Mouse (Mus musculus) liver, embryonic 15.5 days (tissue): ENCODE results near the gene Prr5. TPM values are rescaled to one million over a fixed set of nuclear protein-coding genes. Genes with fewer than 3 reads are reported as not detected.
A peak's percentile ranks its signal among the peaks of the same experiment; 100 is the strongest.

Experiments
- ATAC-seq: fragments of 200-750 bp; cut with Nextera tagmentation; 2 replicates; pipeline ENCODE4 v1.8.0; 2017; ENCODE audit warnings: moderate number of reproducible peaks, mild to moderate bottlenecking, moderate library complexity; ENCODE audit not compliant: insufficient read depth
- H3K27ac ChIP-seq: fragments of 300-500 bp; sonication (generic); replicated peaks from 2 replicates; pipeline ENCODE4 v1.5.1; 2015; ENCODE audit warnings: mild to moderate bottlenecking, inconsistent platforms
- H3K27me3 ChIP-seq: fragments of 300-500 bp; sonication (generic); 2 replicates; pipeline ENCODE4 v1.6.1; 2015; ENCODE audit warnings: mild to moderate bottlenecking, inconsistent platforms
- H3K36me3 ChIP-seq: fragments of 300-500 bp; sonication (generic); replicated peaks from 2 replicates; pipeline ENCODE4 v1.6.1; 2015; ENCODE audit warnings: moderate library complexity, mild to moderate bottlenecking, inconsistent platforms
- H3K4me1 ChIP-seq: fragments of 300-500 bp; sonication (generic); replicated peaks from 2 replicates; pipeline ENCODE4 v1.6.1; 2015; ENCODE audit warnings: inconsistent platforms
- H3K4me2 ChIP-seq: fragments of 300-500 bp; sonication (generic); 2 replicates; pipeline ENCODE4 v1.6.1; 2015; ENCODE audit warnings: moderate library complexity, mild to moderate bottlenecking, inconsistent platforms
- H3K4me3 ChIP-seq: fragments of 300-500 bp; sonication (generic); replicated peaks from 2 replicates; pipeline ENCODE4 v1.5.1; 2015; ENCODE audit warnings: mild to moderate bottlenecking, inconsistent platforms
- H3K9ac ChIP-seq: fragments of 300-500 bp; sonication (generic); 2 replicates; pipeline ENCODE4 v1.6.1; 2015; ENCODE audit warnings: moderate library complexity, mild to moderate bottlenecking, inconsistent platforms
- H3K9me3 ChIP-seq: fragments of 300-500 bp; sonication (generic); replicated peaks from 2 replicates; pipeline ENCODE4 v1.6.1; 2016; ENCODE audit warnings: inconsistent platforms
- WGBS: fragments of 180-500 bp; shearing (Covaris S2); methylation state at CpG from one replicate; pipeline ENCODE4 v1.1.7; 2015; ENCODE audit warnings: mixed read lengths; ENCODE audit not compliant: insufficient replicate concordance; 5-methylcytosine and 5-hydroxymethylcytosine counted together
- polyA plus RNA-seq: library from polyadenylated mRNA; unstranded; fragments of >200 nt; fragmentation: Nextera tagmentation; extraction: Ambion mirVana; gene quantifications from 2 replicates; pipeline ENCODE4 v1.2.1, GENCODE M21; 2015

The Prr5 gene
- polyA plus RNA-seq, 1 experiment from 2014 or later: 5.1 TPM

DNA sequence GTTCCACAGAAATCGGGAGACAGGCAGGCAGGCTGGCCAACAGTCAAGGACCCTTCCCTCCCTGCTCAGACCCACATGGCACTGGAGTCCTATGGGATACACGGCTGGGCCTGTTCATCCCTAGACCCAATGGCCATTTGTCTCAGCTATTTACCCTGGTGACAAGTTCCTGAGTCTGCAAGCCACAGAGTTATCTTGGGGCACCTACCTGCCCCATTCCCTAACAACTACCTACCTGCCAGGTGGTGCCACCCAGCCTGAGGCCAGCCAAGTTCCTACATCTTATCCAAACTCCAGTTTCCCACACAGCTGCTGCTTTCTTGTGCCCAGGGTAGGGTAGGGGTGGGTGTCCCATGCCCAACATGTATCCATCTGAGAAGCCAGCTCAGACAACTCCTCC lies 28.8 kb downstream of the Prr5 start:
- ATAC-seq: no peak
- Histone ChIP-seq H3K9me3 (no peaks in the 10 kb centered on the region), H3K4me3 (no peak overlapping the region), H3K27ac (no peak overlapping the region), H3K4me2 (no peak overlapping the region), H3K27me3 (no peaks in the 10 kb centered on the region), H3K4me1 (no peaks in the 10 kb centered on the region), H3K36me3 (peaks cover 10% of the 10 kb centered on the region), H3K9ac (no peak overlapping the region)
- WGBS: 59% methylated on average over 2 of the region's 2 CpGs

DNA sequence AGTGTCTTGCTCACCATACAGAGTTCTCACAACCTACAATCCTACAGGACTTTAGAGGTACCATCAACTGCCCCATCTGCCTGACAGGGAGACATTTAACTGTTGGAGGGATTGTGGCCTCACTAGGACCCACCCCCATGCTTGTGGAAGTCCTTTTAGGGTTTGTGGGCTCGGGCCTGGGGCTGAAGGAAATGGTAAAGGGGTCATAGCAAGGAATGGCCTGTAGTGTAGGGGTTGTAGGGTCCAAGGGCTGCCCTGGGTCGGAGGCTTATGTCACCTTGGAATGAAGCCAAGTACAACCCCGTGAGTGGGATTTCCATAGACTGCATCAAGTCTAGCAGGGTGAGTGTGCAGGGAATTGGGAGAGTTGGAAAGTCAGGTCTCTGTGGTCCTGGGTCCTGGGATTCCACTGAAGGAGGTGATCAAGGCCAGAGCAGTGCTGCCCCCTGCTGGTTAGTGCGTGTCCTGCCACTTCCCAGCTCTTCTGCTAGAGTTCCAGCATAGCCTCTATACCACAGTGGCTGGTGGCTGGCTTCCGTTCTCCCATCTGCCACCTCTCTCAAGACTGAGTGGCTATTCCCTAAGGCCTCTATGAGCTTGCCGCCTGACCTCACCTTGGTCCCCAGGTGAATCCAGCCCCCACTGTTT lies 30.9 kb downstream of the Prr5 start:
- H3K4me1 ChIP-seq: no peaks in the 10 kb centered on the region
- no peak overlapping the region for H3K27ac ChIP-seq
- no peak overlapping the region for H3K9ac ChIP-seq
- no peaks in the 10 kb centered on the region for H3K9me3 ChIP-seq
- 32% methylated on average over 6 of the region's 6 CpGs for WGBS
- no peaks in the 10 kb centered on the region for H3K27me3 ChIP-seq
- no peaks in the 10 kb centered on the region; the same call in 1 of the 2 replicates for H3K36me3 ChIP-seq
- no peak overlapping the region for H3K4me3 ChIP-seq
- no peak for ATAC-seq
- no peak overlapping the region for H3K4me2 ChIP-seq

GRCm38 (mm10) chr15:84701947-84702346 lies 32.5 kb downstream of the Prr5 start:
- H3K9me3 ChIP-seq: no peaks in the 10 kb centered on the region
- WGBS: 28% methylated on average over 4 of the region's 4 CpGs
- no peak overlapping the region for H3K27ac ChIP-seq
- no peaks in the 10 kb centered on the region for H3K4me1 ChIP-seq
- H3K4me3 ChIP-seq: no peak overlapping the region
- H3K4me2 ChIP-seq: no peak overlapping the region
- H3K27me3 ChIP-seq: no peaks in the 10 kb centered on the region
- no peaks in the 10 kb centered on the region; the same call in 1 of the 2 replicates for H3K36me3 ChIP-seq
- no peak overlapping the region for H3K9ac ChIP-seq
- no peak for ATAC-seq

DNA sequence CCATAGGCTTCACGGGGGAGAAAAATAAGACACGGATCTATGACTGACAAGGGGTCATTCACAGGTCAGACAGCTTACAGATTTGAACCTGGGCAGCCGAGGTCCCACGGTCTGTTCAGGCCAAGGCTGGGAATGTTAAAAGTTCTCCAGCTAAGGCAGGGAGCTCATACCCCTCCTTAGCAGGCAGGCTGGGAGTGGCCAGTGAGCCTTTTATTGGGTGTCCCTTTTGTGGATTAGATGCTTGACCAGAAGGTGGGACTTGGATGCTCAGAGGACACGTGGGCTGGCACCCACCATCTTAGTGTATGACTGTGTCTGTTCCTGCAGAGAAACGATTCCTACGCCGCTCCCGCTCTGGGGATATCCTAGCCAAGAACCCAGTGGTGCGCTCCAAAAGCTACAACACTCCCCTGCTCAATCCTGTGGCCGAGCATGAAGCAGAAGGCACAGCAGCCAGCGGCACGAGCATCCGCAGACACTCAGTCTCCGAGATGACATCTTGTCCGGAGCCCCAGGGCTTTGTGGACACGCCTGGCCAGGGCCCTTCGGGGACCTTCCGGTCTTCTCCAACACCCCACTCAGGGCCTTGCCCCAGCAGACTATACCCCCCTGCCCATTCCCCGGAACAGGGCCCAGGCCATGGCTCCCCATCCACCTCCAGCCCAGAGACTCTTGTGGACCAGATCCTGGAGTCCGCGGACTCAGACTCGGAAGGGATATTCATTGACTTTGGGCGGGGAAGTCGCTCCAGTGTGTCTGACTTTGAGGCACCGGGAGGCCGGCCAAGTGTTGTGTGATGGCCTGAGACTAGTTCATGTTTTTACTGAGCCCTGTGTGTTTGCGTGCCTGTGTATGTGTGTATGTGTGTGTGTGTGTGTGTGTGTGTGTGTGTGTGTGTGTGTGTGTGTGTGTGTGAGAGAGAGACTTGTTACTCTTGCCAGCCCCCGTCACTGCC lies 33.2 kb downstream of the Prr5 start:
- no peaks in the 10 kb centered on the region for H3K27me3 ChIP-seq
- no peak overlapping the region for H3K9ac ChIP-seq
- no peak overlapping the region for H3K4me2 ChIP-seq
- H3K27ac ChIP-seq: no peak overlapping the region
- H3K4me1 ChIP-seq: 0 out of 2 replicates have a peak, but pooled peaks cover 5% of the 10 kb centered on the region
- no peaks in the 10 kb centered on the region; the same call in 1 of the 2 replicates for H3K36me3 ChIP-seq
- no peak overlapping the region for H3K4me3 ChIP-seq
- ATAC-seq: no peak
- 79% methylated on average over 29 of the region's 29 CpGs for WGBS
- no peaks in the 10 kb centered on the region for H3K9me3 ChIP-seq

GRCm38 (mm10) chr15:84703992-84704391 lies 34.6 kb downstream of the Prr5 start:
- no peak overlapping the region for H3K9ac ChIP-seq
- H3K27ac ChIP-seq: no peak overlapping the region
- WGBS: 64% methylated on average over 7 of the region's 7 CpGs
- no peak overlapping the region for H3K4me3 ChIP-seq
- H3K36me3 ChIP-seq: no peaks in the 10 kb centered on the region; the same call in 1 of the 2 replicates
- H3K4me1 ChIP-seq: 0 out of 2 replicates have a peak, but pooled peaks cover 5% of the 10 kb centered on the region
- H3K27me3 ChIP-seq: no peaks in the 10 kb centered on the region
- H3K4me2 ChIP-seq: no peak overlapping the region
- no peak for ATAC-seq
- no peaks in the 10 kb centered on the region for H3K9me3 ChIP-seq

DNA sequence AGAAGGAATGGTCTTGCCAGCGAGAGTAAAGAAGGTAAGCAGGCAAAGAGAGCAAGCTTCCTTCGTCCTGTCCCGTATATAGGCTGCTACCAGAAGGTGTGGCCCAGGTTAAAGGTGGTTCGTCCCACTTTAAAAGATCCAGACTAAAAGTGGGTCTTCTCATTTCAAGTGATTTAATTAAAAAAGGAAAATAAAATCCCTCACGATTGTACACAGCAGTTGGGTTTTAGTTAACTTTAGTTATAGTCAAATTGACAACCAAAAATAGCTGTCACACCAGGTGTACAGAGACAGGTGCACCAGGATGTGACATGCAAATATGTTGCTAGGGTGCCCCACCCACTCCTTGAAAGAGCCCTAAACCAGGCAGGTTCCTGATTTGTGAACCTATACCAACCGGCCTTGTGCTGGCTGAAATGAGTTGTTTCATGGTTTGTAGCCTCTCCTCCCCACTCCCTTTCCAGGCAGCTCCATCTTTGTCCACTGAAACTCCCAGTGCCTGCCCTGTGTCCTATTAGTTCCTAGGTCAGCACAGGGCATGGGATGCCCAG lies 36.0 kb downstream of the Prr5 start:
- H3K4me2 ChIP-seq: no peak overlapping the region
- H3K27me3 ChIP-seq: no peaks in the 10 kb centered on the region
- no peak overlapping the region for H3K27ac ChIP-seq
- ATAC-seq: no peak
- WGBS: 64% methylated on average over 6 of the region's 6 CpGs
- no peaks in the 10 kb centered on the region for H3K9me3 ChIP-seq
- H3K9ac ChIP-seq: no peak overlapping the region
- no peaks in the 10 kb centered on the region; the same call in 1 of the 2 replicates for H3K36me3 ChIP-seq
- H3K4me1 ChIP-seq: 0 out of 2 replicates have a peak, but pooled peaks cover 5% of the 10 kb centered on the region
- H3K4me3 ChIP-seq: no peak overlapping the region

GRCm38 (mm10) chr15:84706983-84707619 lies 37.7 kb downstream of the Prr5 start:
- Histone ChIP-seq H3K9me3 (no peaks in the 10 kb centered on the region), H3K27ac (no peak overlapping the region), H3K4me2 (no peak overlapping the region), H3K4me3 (no peak overlapping the region), H3K9ac (no peak overlapping the region), H3K36me3 (no peaks in the 10 kb centered on the region; the same call in 1 of the 2 replicates), H3K4me1 (0 out of 2 replicates have a peak, but pooled peaks cover 5% of the 10 kb centered on the region), H3K27me3 (no peaks in the 10 kb centered on the region)
- 55% methylated on average over 6 of the region's 6 CpGs for WGBS
- peak; percentile 36; the same call in 1 of the 2 replicates for ATAC-seq

- Histone ChIP-seq H3K9me3 (no peaks in the 10 kb centered on the region), H3K27me3 (peaks cover 14% of the 10 kb centered on the region), H3K4me2 (no peak overlapping the region), H3K4me3 (no peak overlapping the region), H3K27ac (no peak overlapping the region), H3K36me3 (no peaks in the 10 kb centered on the region), H3K4me1 (peaks cover 7% of the 10 kb centered on the region; the same call in 1 of the 2 replicates), H3K9ac (no peak overlapping the region)
- 43% methylated on average over 14 of the region's 14 CpGs for WGBS
- ATAC-seq: no peak
Measured at GRCm38 (mm10) chr15:84712566-84713405, 43.4 kb downstream of the Prr5 start.

DNA sequence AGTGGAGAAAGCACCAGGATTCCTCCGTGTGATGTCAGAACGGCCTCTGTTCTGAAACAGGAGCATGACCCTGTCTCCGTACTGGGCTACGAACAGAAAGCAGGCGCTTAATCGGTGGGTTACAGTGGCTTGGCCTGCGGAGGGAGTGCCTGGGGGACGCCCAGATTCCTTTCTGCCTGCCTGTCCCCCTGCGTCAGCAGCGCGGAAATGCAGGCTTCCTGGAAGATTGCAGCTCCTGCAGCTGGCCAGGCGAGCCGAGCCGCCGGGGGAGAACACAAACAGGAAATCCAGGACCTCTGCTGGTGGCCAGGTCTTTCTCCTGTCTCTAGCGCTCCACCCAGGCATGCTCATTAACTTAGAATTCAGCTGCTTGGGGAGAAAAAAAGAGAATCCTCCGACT lies 45.3 kb downstream of the Prr5 start:
- Histone ChIP-seq H3K9ac (no peak overlapping the region), H3K36me3 (no peaks in the 10 kb centered on the region), H3K4me2 (peak overlapping the region; percentile 54), H3K27ac (0 out of 2 replicates have a peak overlapping the region, but pooled peaks have one; percentile 24), H3K4me1 (peaks cover 7% of the 10 kb centered on the region; the same call in 1 of the 2 replicates), H3K9me3 (no peaks in the 10 kb centered on the region), H3K27me3 (peaks cover 29% of the 10 kb centered on the region), H3K4me3 (0 out of 2 replicates have a peak overlapping the region, but pooled peaks have one; percentile 12)
- ATAC-seq: peak; percentile 48; the same call in 1 of the 2 replicates
- under 1% methylated on average over 17 of the region's 17 CpGs for WGBS

- peak overlapping the region; percentile 54 for H3K4me2 ChIP-seq
- peaks cover 7% of the 10 kb centered on the region; the same call in 1 of the 2 replicates for H3K4me1 ChIP-seq
- H3K9ac ChIP-seq: no peak overlapping the region
- H3K4me3 ChIP-seq: 0 out of 2 replicates have a peak overlapping the region, but pooled peaks have one; percentile 12
- no peaks in the 10 kb centered on the region for H3K9me3 ChIP-seq
- H3K36me3 ChIP-seq: no peaks in the 10 kb centered on the region
- no peak for ATAC-seq
- 0 out of 2 replicates have a peak overlapping the region, but pooled peaks have one; percentile 24 for H3K27ac ChIP-seq
- WGBS: 25% methylated on average over 11 of the region's 11 CpGs
- H3K27me3 ChIP-seq: peaks cover 33% of the 10 kb centered on the region
Measured at GRCm38 (mm10) chr15:84715132-84715531, 45.7 kb downstream of the Prr5 start.
